Mouse (Mus musculus) megakaryocyte-erythroid progenitor cell, adult 5-6 weeks (primary cell): ENCODE measurements around the gene Gpr132. TPM values are rescaled to one million over a fixed set of nuclear protein-coding genes. Genes with fewer than 3 reads are reported as not detected.

Experiments used
- ATAC-seq: replicated peaks from 2 replicates; pipeline ENCODE4 v1.8.0; 2016; ENCODE audit warnings: mild to moderate bottlenecking, inconsistent platforms; ENCODE audit not compliant: severe bottlenecking, poor library complexity, low FRiP score, low TSS enrichment
- total RNA-seq, 2 experiments: library from RNA; stranded (forward) in 1 of 2; stranded (reverse) in 1 of 2; fragments of 200-1000, 215-1000 nt in 1 of 2; fragments of >200 nt in 1 of 2; fragmentation: Nextera tagmentation in 1 of 2; gene quantifications; 2 replicates each; pipeline ENCODE4 v1.2.3; 2014 to 2017

Gpr132 gene
- total RNA-seq, 2 experiments from 2014 or later: 3.1 to 4.5 TPM

GRCm38 (mm10) chr12:112804046-112804445 lies 64.0 kb downstream of the Gpr132 start:
- ATAC-seq: no peak

- no peak for ATAC-seq
Observed at GRCm38 (mm10) chr12:112802917-112803316, 65.1 kb downstream of the Gpr132 start.

- no peak for ATAC-seq
Observed at GRCm38 (mm10) chr12:112801864-112802846, 65.9 kb downstream of the Gpr132 start, which contains the start of gene Ahnak2. Ahnak2 (minus strand) TSS chr12:112802657.

Other genes starting within 250 kb of the Gpr132 start
- 3.7 and 6.2 TPM in 2 replicates for gene Adssl1, start 248.2 kb downstream of the Gpr132 start, total RNA-seq (2014; fragmentation: Nextera tagmentation)
- 5.0 and 5.8 TPM in 2 replicates for gene Adssl1, start 248.2 kb downstream of the Gpr132 start, total RNA-seq (2017)
- gene Siva1, start 223.5 kb downstream of the Gpr132 start, total RNA-seq (2014; fragmentation: Nextera tagmentation): 168 and 170 TPM in 2 replicates
- 169 and 202 TPM in 2 replicates for gene Siva1, start 223.5 kb downstream of the Gpr132 start, total RNA-seq (2017)
- gene Akt1, start 193.3 kb downstream of the Gpr132 start, total RNA-seq (2014; fragmentation: Nextera tagmentation): 101 and 119 TPM in 2 replicates
- gene Akt1, start 193.3 kb downstream of the Gpr132 start, total RNA-seq (2017): 42.9 and 71.8 TPM in 2 replicates
- 0.33 and 0.67 TPM in 2 replicates for gene Zbtb42, start 189.4 kb downstream of the Gpr132 start, total RNA-seq (2014; fragmentation: Nextera tagmentation)
- gene Zbtb42, start 189.4 kb downstream of the Gpr132 start, total RNA-seq (2017): 0.11 and 6.8 TPM in 2 replicates
- 0.07 and 2.0 TPM in 2 replicates for gene Cep170b, start 147.8 kb downstream of the Gpr132 start, total RNA-seq (2014; fragmentation: Nextera tagmentation)
- 0.11 and 20.5 TPM in 2 replicates for gene Cep170b, start 147.8 kb downstream of the Gpr132 start, total RNA-seq (2017)
- 1.2 TPM in 1 of 2 replicates, not detected in the other for gene Pld4, start 107.6 kb downstream of the Gpr132 start, total RNA-seq (2014; fragmentation: Nextera tagmentation)
- gene Pld4, start 107.6 kb downstream of the Gpr132 start, total RNA-seq (2017): 0.14 and 0.46 TPM in 2 replicates
- gene Ahnak2, start 65.6 kb downstream of the Gpr132 start, total RNA-seq (2014; fragmentation: Nextera tagmentation): not detected in 2 replicates
- gene Ahnak2, start 65.6 kb downstream of the Gpr132 start, total RNA-seq (2017): not detected in 2 replicates
- gene Clba1, start 59.3 kb downstream of the Gpr132 start, total RNA-seq (2014; fragmentation: Nextera tagmentation): 0.74 and 1.2 TPM in 2 replicates
- gene Clba1, start 59.3 kb downstream of the Gpr132 start, total RNA-seq (2017): 0.08 TPM in 1 of 2 replicates, not detected in the other
- gene Cdca4, start 38.8 kb downstream of the Gpr132 start, total RNA-seq (2014; fragmentation: Nextera tagmentation): 71.1 and 82.7 TPM in 2 replicates
- gene Cdca4, start 38.8 kb downstream of the Gpr132 start, total RNA-seq (2017): 47.3 and 52.4 TPM in 2 replicates
- 0.11 and 0.99 TPM in 2 replicates for gene Jag2, start 61.5 kb upstream of the Gpr132 start, total RNA-seq (2014; fragmentation: Nextera tagmentation)
- gene Jag2, start 61.5 kb upstream of the Gpr132 start, total RNA-seq (2017): 0.23 and 5.7 TPM in 2 replicates
- gene Nudt14, start 73.9 kb upstream of the Gpr132 start, total RNA-seq (2014; fragmentation: Nextera tagmentation): 9.9 and 22.9 TPM in 2 replicates
- 1.9 and 7.5 TPM in 2 replicates for gene Nudt14, start 73.9 kb upstream of the Gpr132 start, total RNA-seq (2017)
- 4.2 and 6.5 TPM in 2 replicates for gene Btbd6, start 108.3 kb upstream of the Gpr132 start, total RNA-seq (2014; fragmentation: Nextera tagmentation)
- gene Btbd6, start 108.3 kb upstream of the Gpr132 start, total RNA-seq (2017): 5.0 and 8.7 TPM in 2 replicates
- gene Brf1, start 132.5 kb upstream of the Gpr132 start, total RNA-seq (2014; fragmentation: Nextera tagmentation): 79.6 and 114 TPM in 2 replicates
- 58.8 and 83.3 TPM in 2 replicates for gene Brf1, start 132.5 kb upstream of the Gpr132 start, total RNA-seq (2017)
- gene Pacs2, start 146.3 kb upstream of the Gpr132 start, total RNA-seq (2014; fragmentation: Nextera tagmentation): 31.6 and 33.3 TPM in 2 replicates
- gene Pacs2, start 146.3 kb upstream of the Gpr132 start, total RNA-seq (2017): 9.4 and 10.0 TPM in 2 replicates
- gene Tex22, start 206.3 kb upstream of the Gpr132 start, total RNA-seq (2014; fragmentation: Nextera tagmentation): 2.6 TPM in 1 of 2 replicates, not detected in the other
- not detected in 2 replicates for gene Tex22, start 206.3 kb upstream of the Gpr132 start, total RNA-seq (2017)
- gene Mta1, start 230.1 kb upstream of the Gpr132 start, total RNA-seq (2014; fragmentation: Nextera tagmentation): 131 and 142 TPM in 2 replicates
- gene Mta1, start 230.1 kb upstream of the Gpr132 start, total RNA-seq (2017): 30.7 and 54.1 TPM in 2 replicates